Mouse (Mus musculus): ENCODE measurements around the gene Hsf2bp. TPM values are rescaled to one million over a fixed set of nuclear protein-coding genes. Genes with fewer than 3 reads are reported as not detected.

The Hsf2bp gene
- total RNA-seq, 2 experiments from 2014 or later = not detected

DNA sequence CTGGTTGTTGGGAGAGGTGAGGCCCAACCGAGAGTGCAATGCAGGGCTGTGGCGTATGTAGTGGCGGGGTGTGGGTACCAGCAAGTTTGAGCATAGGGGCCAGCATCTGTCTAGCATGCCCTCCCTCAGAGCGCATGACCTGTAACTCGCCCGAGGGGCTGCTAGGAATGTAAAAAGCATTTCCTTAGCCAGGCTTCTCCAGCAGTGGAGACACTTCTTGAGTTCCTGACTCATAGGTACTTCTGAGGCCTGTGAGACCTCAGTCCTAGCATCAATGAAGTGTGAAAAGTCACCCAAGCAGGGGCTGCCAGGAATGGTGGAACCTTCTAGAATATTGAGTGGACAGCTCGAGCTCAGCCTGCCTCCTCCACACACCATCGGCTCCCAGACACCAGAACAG, 117.8 kb downstream of the Hsf2bp start:
- no peak for ATAC-seq (replicated peaks; ENCODE audit: low FRiP score, poor library complexity, severe bottlenecking)

DNA sequence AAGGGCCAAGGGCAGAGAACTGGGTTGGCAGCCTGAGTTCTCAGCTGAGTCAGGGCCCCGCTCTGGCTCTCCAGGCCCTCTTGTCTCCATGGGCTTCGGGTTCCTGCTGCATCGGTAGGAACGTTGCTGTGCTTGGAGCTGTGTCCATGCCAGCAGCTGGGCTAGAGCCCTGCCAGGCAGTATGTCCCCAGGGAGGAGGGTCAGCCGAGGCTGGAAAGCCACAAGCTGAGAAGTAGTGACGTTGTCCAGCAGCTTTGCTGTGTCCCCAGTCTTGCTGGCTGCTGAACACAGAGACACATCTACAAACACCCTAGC, 119.7 kb downstream of the Hsf2bp start:
- ATAC-seq (replicated peaks; ENCODE audit: low FRiP score, poor library complexity, severe bottlenecking) = no peak

DNA sequence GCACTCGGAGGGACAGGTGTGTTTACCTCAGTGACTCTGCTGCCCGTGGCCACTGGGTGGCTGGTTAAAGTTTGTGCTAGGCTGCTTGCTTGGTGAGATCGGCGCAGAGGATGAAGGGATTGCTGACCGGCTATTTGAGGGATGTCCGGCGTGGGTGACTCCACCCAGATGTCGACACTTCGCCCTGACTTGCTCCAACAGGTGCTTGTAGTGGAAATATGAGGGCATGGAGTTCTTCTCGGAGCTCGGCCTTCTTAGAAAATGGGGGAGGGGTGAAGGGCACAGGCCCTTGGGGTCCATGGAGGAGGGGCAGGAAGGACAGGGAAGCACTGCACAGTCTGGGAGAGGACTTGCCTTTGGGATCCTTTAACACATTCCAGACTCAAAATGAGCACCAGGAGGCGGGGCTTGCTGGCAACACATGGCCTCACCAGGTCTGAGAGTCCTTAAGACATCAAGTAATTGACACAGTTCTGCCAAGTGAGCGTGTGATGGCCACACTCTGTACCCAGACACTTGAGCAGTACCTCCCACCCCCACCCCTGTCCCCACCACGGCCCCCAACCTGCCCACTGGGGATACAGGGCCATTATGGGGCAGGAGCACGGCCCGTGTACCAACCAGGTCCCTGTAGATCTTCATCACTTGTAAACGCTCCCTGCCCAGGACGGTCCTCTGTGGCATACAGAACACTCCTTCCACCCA, 120.2 kb downstream of the Hsf2bp start:
- ATAC-seq (replicated peaks; ENCODE audit: low FRiP score, poor library complexity, severe bottlenecking) = no peak

DNA sequence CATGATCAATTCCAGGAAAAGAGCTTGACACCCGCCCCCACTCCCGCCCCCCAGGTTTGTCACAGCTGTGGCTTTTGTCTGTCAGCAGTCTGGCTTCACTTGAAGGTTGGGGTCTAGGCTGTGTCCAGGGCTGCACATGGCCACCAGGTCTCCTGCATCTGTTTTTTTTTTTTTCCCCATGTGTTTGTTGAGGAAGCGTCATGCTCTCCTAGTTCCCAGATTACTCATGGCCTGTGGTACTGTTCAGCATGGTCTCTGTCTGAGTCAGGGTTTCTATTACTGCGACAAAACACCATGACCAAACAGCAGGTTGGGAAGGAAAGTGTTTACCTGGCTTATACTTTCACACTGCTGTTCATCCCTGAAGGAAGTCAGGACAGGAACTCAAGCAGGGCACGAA, 121.8 kb downstream of the Hsf2bp start:
- ATAC-seq (replicated peaks; ENCODE audit: low FRiP score, poor library complexity, severe bottlenecking) = no peak

DNA sequence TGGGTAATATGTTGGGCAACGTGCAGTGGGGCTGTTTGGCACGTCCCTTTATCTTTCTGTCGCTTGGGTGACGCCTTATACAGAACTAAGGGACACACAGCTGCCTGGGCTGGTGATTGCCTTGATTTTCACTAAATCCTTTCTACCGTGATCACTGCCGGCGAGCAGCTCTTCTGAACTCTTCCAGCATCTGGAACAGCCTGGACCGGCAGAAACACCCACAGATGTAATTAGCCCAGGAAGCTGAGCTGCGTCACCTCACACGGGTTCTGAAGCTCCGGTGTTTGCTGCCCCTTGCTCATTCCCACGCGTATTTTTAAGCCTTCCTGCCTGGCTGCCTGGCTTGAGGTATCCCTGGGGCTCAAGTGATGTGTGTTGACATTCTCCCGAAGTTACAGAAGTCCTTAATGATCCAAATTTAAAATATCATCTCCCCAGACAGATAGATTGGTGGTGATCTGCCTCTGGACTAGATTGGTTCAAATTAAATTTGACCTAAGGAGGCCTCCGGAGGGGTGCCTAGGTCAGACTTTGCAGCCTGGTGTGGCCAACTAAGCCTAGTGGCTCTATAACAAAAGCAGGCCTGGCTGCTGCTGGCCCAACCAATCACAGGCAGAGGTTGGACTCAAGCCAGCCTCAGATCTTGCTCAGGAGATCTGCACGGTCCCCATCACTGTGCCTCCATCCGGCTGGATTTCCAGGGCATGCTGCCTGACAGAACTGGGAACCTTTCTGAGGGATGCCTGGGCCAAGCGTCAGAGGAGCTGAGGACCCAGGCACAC, 123.1 kb downstream of the Hsf2bp start:
- no peak for ATAC-seq (replicated peaks; ENCODE audit: low FRiP score, poor library complexity, severe bottlenecking)

DNA sequence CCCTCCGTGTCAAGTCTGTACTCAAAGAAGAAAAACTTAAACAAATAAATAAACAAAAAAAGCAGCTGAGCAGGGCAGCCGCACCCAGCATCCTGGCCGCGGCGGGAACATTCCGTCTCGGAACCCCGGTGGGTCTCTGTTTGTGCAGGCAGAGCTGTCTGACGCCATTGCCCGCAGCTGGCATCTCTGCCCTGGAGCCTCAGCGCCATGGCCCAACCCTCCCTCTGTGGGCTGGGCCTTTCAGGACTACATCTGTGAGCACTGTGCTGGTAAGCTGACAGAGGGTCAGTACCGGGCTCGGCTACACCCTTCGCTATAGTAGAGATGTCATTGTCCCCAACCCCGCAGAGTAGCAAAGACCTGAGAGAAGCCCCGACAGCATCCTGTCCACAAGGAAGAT, 123.8 kb downstream of the Hsf2bp start:
- no peak for ATAC-seq (replicated peaks; ENCODE audit: low FRiP score, poor library complexity, severe bottlenecking)

DNA sequence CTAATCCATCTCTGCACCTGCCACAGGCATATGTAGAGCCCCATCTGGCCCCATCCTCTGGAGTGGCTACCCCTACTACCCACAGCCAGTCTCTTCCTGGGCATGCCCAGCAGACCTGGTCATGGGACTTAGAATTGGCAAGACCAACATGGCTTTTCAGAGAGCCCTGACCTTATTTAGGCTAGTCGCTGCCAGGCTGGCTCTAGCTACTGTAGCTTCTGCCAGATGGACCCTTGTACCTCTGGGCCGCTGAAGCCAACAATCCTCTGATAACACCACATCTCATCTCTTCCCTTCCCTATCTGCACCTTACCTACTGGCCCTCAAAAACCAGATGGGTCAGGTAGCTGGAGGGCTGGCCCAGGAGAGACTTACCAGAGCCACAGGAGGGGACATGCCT, 127.2 kb downstream of the Hsf2bp start:
- no peak for ATAC-seq (replicated peaks; ENCODE audit: low FRiP score, poor library complexity, severe bottlenecking)

DNA sequence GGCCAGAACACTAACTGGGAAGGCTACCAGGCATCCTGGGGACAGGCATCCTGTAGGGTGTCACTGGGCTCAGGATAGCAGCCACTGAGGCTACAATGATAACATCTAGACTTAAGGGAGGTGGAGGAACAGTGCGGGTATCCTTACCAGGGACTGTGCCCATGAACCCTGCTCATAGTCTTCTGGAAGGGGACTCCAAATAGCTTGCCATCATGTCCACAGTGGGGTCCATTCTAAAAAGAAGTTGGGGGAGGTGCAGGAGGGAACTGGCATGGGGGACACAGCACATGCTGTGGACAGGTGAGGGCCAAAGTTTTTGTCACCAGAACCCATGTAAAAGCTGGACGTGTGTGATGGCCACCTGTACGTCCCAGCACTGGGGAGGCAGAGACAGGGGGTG, 129.7 kb downstream of the Hsf2bp start:
- ATAC-seq (replicated peaks; ENCODE audit: low FRiP score, poor library complexity, severe bottlenecking) = no peak

DNA sequence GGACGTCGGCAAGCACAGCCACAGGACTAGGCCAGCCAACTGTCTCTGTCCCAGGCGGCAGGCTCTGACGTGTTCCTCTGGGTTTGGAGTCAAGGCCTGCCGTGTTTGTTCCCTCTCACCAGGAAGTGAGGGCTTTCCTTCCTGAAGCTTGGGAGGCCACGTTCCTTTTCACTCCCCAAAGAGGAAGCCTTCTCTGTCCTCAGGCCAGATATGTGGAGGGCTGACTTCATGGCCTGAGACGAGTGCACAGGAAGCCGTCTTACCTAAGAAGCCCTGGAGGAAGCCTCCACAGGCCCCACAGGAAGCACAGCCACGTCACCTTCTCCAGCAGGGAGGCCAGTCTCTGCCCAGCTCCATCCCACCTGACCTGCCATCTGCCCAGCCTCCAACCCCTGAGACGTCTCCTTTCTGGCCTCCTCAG, 130.3 kb downstream of the Hsf2bp start:
- no peak for ATAC-seq (replicated peaks; ENCODE audit: low FRiP score, poor library complexity, severe bottlenecking)

DNA sequence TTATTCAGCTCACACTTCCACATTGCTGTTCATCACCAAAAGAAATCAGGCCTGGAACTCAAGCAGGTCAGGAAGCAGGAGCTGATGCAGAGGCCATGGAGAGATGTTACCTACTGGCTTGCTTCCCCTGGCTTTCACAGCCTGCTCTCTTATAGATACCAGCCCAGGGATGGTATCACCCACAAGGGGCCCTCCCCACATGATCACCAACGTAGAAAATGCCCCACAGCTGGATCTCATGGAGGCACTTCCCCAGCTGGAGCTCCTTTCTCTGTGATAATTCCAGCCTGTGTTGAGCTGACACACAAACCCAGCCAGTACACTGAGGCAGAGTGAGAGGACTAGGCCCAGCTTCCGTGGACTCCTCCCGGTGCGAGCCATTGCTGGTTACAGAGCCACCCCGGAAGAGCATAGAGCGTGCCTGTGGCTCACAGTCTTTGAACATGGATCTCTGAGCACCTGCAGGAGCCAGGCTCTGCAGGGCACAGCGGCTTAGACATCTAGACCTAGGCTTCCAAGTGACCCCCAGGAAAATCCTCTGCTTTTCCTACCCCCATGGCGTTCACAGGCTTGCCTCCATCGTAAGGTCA, 130.9 kb downstream of the Hsf2bp start:
- ATAC-seq (replicated peaks; ENCODE audit: low FRiP score, poor library complexity, severe bottlenecking) = no peak

DNA sequence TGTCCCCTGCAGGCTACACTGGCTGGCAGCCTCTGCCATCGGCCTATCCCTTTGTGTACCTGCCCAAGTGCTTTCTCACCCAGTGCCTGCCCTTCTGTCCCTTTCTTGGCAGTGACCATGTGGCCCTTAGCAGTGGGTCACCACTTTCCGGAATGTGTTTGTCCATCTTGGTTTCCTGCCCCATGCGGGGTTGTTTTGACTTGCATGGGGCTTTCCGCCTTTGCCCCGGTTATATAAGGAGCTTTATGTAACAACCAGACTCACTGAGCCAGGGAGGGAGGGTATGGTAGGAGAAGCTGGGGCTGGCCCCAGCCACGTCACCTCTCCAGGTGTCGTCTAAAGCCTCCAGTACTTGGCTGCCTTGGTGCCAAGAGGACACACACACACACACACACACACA, 132.1 kb downstream of the Hsf2bp start:
- ATAC-seq (replicated peaks; ENCODE audit: low FRiP score, poor library complexity, severe bottlenecking) = no peak

DNA sequence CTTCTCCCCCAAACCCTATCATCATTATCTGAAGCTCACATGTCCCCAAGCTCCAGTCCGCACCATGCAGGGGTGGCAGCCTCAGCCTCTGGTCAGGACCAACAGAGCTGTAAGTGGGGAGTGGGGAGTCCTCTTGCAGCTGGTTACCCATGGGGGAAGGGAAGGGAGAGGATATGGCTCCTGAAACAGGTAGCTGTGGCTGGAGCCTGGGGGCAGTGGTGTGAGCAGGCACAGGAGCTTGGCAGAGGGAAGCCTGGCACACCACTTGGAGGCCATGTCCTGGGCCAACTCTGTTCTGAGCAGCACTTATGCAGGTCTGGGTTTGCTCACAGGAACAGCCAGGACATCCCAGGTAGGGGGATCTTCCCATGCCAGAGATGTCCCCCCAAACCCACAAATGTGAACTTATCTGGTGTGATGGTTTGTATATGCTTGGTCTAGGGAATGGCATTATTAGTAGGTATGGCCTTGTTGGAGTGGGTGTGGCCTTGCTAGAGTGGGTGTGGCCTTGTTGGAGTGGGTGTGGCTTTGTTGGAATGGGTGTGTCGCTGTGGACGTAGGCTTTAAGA, 133.4 kb downstream of the Hsf2bp start:
- ATAC-seq (replicated peaks; ENCODE audit: low FRiP score, poor library complexity, severe bottlenecking) = no peak

DNA sequence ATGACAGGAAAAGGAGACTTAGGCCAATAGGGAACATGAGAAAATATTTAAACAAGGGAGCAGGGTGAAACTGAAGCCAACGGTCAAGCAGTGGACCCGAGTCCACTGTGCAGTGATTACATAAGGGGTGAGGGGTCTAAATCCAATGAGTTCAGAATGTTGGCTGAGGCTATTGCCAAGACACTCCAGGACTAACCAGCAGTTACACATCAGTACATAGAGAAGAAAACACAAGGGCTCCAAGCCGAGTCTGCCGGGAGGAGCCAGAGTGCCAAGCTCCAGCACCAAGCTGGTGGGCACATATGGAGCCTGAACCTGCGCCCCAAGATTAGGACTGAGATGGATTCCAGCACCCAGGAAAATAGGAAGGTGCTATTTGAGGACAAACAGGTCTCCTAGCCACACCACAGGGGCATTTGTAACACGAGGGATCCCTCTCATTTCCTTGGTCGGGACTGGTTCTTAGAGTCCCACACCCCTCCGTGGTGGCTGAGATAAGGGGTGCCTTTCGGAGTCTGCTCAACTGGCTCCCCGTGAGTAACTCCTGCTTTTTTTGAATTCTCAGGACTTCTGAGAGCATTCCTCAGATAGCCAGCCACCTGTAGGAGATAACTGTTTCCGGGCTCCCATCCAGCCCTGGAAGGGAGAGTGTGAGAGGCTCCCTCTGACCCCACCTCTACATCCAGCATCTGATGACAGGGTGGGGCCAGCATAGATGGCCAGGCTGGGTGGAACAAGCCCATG, 134.5 kb downstream of the Hsf2bp start:
- ATAC-seq (replicated peaks; ENCODE audit: low FRiP score, poor library complexity, severe bottlenecking) = no peak

DNA sequence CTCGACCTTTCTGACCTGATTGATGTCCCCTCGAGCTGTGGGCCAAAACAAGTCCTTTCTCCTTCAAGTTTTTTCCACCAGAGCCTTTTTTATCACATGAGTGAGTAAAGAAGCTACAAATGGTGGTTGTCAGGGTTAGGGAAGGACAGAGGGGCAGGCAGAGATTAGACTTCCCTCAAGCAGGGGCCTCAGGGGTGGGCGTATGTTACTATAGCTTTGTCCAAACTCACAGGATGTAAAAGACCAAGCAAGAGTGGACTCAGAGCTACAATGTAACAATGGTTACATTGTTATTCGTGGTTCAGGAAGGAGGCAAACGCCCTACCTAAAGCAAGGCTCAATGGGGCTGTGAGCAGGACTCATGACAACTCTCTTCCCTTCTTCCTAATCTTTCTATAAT, 137.2 kb downstream of the Hsf2bp start:
- ATAC-seq (replicated peaks; ENCODE audit: low FRiP score, poor library complexity, severe bottlenecking) = no peak

DNA sequence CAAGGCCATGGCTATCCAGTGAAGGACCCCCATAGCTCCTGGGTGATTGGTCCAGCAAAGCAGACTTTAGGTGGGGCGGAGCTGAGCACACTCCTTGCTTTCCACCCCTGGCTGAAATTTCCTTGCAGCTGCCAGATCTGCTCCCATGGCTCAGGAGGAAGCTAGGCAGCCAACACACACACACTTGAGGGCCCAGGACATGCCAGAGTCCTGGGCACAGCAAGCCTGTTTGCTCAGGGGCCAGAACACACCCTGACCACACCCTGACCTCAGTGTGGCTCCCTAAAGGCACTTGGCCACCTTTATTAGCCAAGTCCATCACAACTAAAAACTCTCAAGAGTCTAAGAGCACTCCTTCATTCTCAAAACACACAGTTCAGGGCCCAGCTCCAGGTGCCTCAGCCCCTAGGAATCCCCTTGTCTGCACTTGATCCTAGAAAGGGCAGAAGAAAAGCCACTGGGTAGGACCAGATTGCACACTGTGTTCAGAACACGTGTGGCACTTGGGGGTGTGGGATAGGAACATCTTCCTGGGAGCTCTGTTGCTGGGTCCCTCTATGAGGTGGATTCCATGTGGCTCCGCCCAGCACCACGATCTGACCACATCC, 138.9 kb downstream of the Hsf2bp start:
- no peak for ATAC-seq (replicated peaks; ENCODE audit: low FRiP score, poor library complexity, severe bottlenecking)

DNA sequence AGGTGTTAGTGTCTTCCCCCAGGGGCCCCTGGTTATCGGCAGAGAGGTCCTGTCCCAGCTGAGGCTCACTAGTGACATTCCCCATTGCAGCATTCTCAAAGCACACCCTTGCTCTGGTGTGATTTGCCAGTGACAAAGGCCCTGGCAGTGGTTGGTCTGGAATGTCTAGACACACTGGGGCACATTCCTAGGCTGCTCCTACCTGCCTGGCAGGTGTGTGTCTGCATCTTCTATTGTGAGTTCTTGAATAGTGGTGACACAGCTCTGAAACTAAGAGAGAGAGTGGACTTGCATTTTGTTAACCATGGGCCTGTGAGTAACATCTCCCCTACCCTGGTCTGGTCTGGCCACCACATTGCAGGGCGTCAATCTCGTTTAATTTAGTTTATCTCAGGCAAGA, 139.4 kb downstream of the Hsf2bp start:
- ATAC-seq (replicated peaks; ENCODE audit: low FRiP score, poor library complexity, severe bottlenecking) = no peak

DNA sequence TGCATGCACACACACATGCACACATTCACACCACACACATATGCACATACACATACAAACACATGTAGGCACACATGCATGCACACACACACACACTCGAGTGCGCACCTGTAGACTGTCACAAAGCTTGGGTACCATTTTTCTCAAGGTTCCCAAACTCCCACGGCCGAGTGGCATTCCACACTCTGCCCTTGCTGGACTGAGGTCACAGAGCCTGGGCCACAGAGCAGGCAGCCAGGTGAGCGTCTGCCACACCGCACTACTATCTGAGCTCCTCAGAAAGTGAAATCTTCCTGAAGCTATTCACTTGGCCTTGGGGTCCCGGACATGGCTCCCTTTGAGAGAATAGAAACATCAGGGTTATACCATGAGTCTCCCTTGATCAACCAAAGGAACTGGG, 139.8 kb downstream of the Hsf2bp start:
- no peak for ATAC-seq (replicated peaks; ENCODE audit: low FRiP score, poor library complexity, severe bottlenecking)
